In the genomic region with DNA sequence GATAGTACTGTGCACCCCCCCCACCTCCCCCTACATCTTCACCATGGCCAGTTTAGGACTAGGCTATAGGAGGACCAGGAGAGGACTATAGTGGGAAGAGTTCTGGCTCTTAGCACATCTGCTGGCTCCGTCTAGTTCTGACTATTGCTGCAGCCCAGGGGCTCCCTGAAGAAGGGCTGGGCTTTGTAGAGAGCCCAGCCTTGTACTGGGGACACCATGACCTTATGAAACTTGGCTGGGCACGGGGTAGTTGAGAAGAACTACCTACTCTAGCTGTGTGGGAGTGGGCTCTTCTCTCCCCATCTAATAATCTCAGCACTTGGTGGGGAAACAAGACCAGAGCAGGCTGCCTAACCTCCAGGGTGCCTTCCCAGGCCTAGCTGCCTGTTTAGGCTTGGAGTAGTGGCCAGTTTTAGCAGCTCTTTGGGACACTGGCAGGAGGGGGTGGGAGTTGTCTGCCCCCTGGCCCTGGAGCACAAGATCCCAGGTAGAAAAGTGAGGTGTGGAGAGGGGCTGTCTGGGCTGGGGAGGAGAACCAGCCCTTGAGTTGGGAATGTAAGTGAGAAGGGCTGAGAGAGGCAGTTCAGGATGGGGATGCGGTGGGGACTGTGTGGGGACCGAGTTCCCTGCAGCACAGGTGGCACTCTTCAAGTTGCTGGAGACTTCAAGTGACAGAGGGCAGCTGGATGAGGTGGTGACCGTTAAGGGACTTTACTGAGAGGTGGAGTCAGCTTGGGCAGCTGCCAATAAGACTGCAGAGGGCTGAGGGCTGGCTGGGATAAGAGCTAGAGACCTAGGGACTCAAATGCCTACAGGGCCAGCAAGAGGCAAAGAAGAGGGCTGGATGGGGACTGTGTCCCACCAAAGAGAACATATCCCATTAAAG, we compare ENCODE assay signal across 12 mouse cellular contexts. TPM values are rescaled to one million over a fixed set of nuclear protein-coding genes. Genes with fewer than 3 reads are reported as not detected.
A peak's percentile ranks its signal among the peaks of the same experiment; 100 is the strongest.
DNase-seq lines count a peak whose midpoint lies in the region; ATAC-seq and TF ChIP-seq lines count a peak whose summit lies in the region.
"Had no signal": no experiment of that assay in that cellular context is flagged by ENCODE, and none has a peak within 500 bp of the region (broad histone marks: within the 10 kb centered on the region; RNA-seq: fewer than 3 reads in every experiment).

No protein-coding gene starts in this region.

- no peak for TF ChIP-seq EP300 in lung, postnatal 0 days (IDR thresholded peaks at IDR 0.05)

- no peaks in the 10 kb centered on the region for H3K36me3 ChIP-seq in kidney, embryonic 16.5 days (ENCODE audit: insufficient read depth, low read length)
- H3K36me3 ChIP-seq in embryonic facial prominence, embryonic 13.5 days, result peaks cover 50% of the 10 kb centered on the region
- H3K36me3 ChIP-seq in heart, embryonic 13.5 days, result peaks cover 52% of the 10 kb centered on the region
- no peaks in the 10 kb centered on the region for H3K36me3 ChIP-seq in lung, postnatal 0 days (ENCODE audit: insufficient read depth, low read length)

- peak; percentile 58 for ATAC-seq in kidney, embryonic 16.5 days (ENCODE audit: low FRiP score, low TSS enrichment)
- ATAC-seq in embryonic facial prominence, embryonic 13.5 days (ENCODE audit: insufficient number of reproducible peaks, insufficient read depth, low FRiP score, low TSS enrichment, low read depth), result no peak
- ATAC-seq in heart, embryonic 13.5 days (ENCODE audit: extremely low read depth, insufficient number of reproducible peaks, low FRiP score, low TSS enrichment), result no peak
- ATAC-seq in lung, postnatal 0 days, result no peak

- DNase-seq in kidney, adult 8-10 months, result no peak
- peak; percentile 37 for DNase-seq in lung, postnatal 0 days (ENCODE audit: low spot score)
- DNase-seq in retina, postnatal 1 day, result no peak
- no peak for DNase-seq in layer of hippocampus, adult 9-10 months (ENCODE audit: low spot score)
- DNase-seq: gastrocnemius, postnatal 14 days had no signal

- H3K9ac ChIP-seq in kidney, embryonic 16.5 days (replicated peaks; ENCODE audit: low read length), result no peak overlapping the region
- H3K9ac ChIP-seq in embryonic facial prominence, embryonic 13.5 days, result peak overlapping the region; percentile 16; the same call in 1 of the 2 replicates
- no peak overlapping the region for H3K9ac ChIP-seq in heart, embryonic 13.5 days
- H3K9ac ChIP-seq in lung, postnatal 0 days (replicated peaks; ENCODE audit: low read depth), result no peak overlapping the region

- H3K27me3 ChIP-seq in kidney, embryonic 16.5 days (ENCODE audit: insufficient read depth, low read length), result no peaks in the 10 kb centered on the region
- H3K27me3 ChIP-seq in embryonic facial prominence, embryonic 13.5 days, result no peaks in the 10 kb centered on the region
- no peaks in the 10 kb centered on the region for H3K27me3 ChIP-seq in heart, embryonic 13.5 days (replicated peaks)
- no peaks in the 10 kb centered on the region for H3K27me3 ChIP-seq in lung, postnatal 0 days (replicated peaks; ENCODE audit: insufficient read depth, low read length)

- H3K4me1 ChIP-seq in kidney, embryonic 16.5 days (ENCODE audit: insufficient read depth, low read length), result peaks cover 9% of the 10 kb centered on the region
- no peaks in the 10 kb centered on the region for H3K4me1 ChIP-seq in embryonic facial prominence, embryonic 13.5 days
- H3K4me1 ChIP-seq in heart, embryonic 13.5 days, result peaks cover 68% of the 10 kb centered on the region
- 0 out of 2 replicates have a peak, but pooled peaks cover 3% of the 10 kb centered on the region for H3K4me1 ChIP-seq in lung, postnatal 0 days (ENCODE audit: insufficient read depth, low read depth, low read length)

- no peaks in the 10 kb centered on the region for H3K9me3 ChIP-seq in kidney, embryonic 16.5 days (ENCODE audit: low read length)
- no peaks in the 10 kb centered on the region for H3K9me3 ChIP-seq in embryonic facial prominence, embryonic 13.5 days
- no peaks in the 10 kb centered on the region; the same call in 1 of the 2 replicates for H3K9me3 ChIP-seq in heart, embryonic 13.5 days
- H3K9me3 ChIP-seq in lung, postnatal 0 days (ENCODE audit: low read length), result no peaks in the 10 kb centered on the region

- no peak overlapping the region for H3K4me2 ChIP-seq in kidney, embryonic 16.5 days (replicated peaks; ENCODE audit: low read depth, low read length)
- no peak overlapping the region for H3K4me2 ChIP-seq in embryonic facial prominence, embryonic 13.5 days
- no peak overlapping the region for H3K4me2 ChIP-seq in heart, embryonic 13.5 days
- no peak overlapping the region for H3K4me2 ChIP-seq in lung, postnatal 0 days (replicated peaks; ENCODE audit: low read depth, low read length)

- no peak overlapping the region for H3K4me3 ChIP-seq in kidney, embryonic 16.5 days (ENCODE audit: low read length)
- no peak overlapping the region for H3K4me3 ChIP-seq in embryonic facial prominence, embryonic 13.5 days
- H3K4me3 ChIP-seq in heart, embryonic 13.5 days, result no peak overlapping the region
- no peak overlapping the region for H3K4me3 ChIP-seq in lung, postnatal 0 days (ENCODE audit: low read depth, low read length)

- TF ChIP-seq CTCF in lung, postnatal 0 days (IDR thresholded peaks at IDR 0.05), result no peak

- no peak overlapping the region for H3K27ac ChIP-seq in kidney, embryonic 16.5 days (ENCODE audit: low read length)
- no peak overlapping the region for H3K27ac ChIP-seq in embryonic facial prominence, embryonic 13.5 days
- H3K27ac ChIP-seq in heart, embryonic 13.5 days (replicated peaks), result peak overlapping the region; percentile 40; the same call in 1 of the 2 replicates
- H3K27ac ChIP-seq in lung, postnatal 0 days (ENCODE audit: low read length), result no peak overlapping the region

- WGBS in kidney, embryonic 16.5 days, result 28% methylated on average over 5 of the region's 5 CpGs
- WGBS in embryonic facial prominence, embryonic 13.5 days, result 72% methylated on average over 5 of the region's 5 CpGs
- 43% methylated on average over 5 of the region's 5 CpGs for WGBS in heart, embryonic 13.5 days
- WGBS in lung, postnatal 0 days, result 39% methylated on average over 5 of the region's 5 CpGs

RNA-seq across cellular contexts. Expression of a gene that starts 14.2 kb away (rescaled TPM):
- polyA plus RNA-seq in kidney, embryonic 16.5 days (2015; fragmentation: Nextera tagmentation; extraction: Ambion mirVana), result 8.1 and 9.3 TPM in 2 replicates
- 10.9 and 13.1 TPM in 2 replicates for polyA plus RNA-seq in embryonic facial prominence, embryonic 13.5 days (2015; fragmentation: Nextera tagmentation; extraction: Ambion mirVana)
- polyA plus RNA-seq in heart, embryonic 13.5 days (2015; fragmentation: Nextera tagmentation; extraction: Ambion mirVana), result 9.3 and 9.8 TPM in 2 replicates
- 9.0 and 10.9 TPM in 2 replicates for polyA plus RNA-seq in lung, postnatal 0 days (2015; fragmentation: Nextera tagmentation; extraction: Ambion mirVana)

RNA-seq across cellular contexts. Expression of a gene that starts 33.5 kb away (rescaled TPM):
- polyA plus RNA-seq in kidney, embryonic 16.5 days (2015; fragmentation: Nextera tagmentation; extraction: Ambion mirVana), result 11.7 and 11.9 TPM in 2 replicates
- 9.8 and 10.9 TPM in 2 replicates for polyA plus RNA-seq in embryonic facial prominence, embryonic 13.5 days (2015; fragmentation: Nextera tagmentation; extraction: Ambion mirVana)
- 9.6 TPM in 2 replicates for polyA plus RNA-seq in heart, embryonic 13.5 days (2015; fragmentation: Nextera tagmentation; extraction: Ambion mirVana)
- polyA plus RNA-seq in lung, postnatal 0 days (2015; fragmentation: Nextera tagmentation; extraction: Ambion mirVana), result 4.2 and 5.2 TPM in 2 replicates

RNA-seq across cellular contexts. Expression of a gene that starts 41.5 kb away (rescaled TPM):
- polyA plus RNA-seq in kidney, embryonic 16.5 days (2015; fragmentation: Nextera tagmentation; extraction: Ambion mirVana), result not detected in 2 replicates
- polyA plus RNA-seq in embryonic facial prominence, embryonic 13.5 days (2015; fragmentation: Nextera tagmentation; extraction: Ambion mirVana), result not detected in 2 replicates
- not detected in 2 replicates for polyA plus RNA-seq in heart, embryonic 13.5 days (2015; fragmentation: Nextera tagmentation; extraction: Ambion mirVana)
- polyA plus RNA-seq in lung, postnatal 0 days (2015; fragmentation: Nextera tagmentation; extraction: Ambion mirVana), result not detected in 2 replicates
- polyA plus RNA-seq: cortical plate, adult 2 months; intestine, embryonic 14.5 days; liver, embryonic 16.5 days; stomach, embryonic 14.5 days had no signal
